Mouse (Mus musculus) liver, postnatal 0 days (tissue): ENCODE measurements around the gene Arpc4. TPM values are rescaled to one million over a fixed set of nuclear protein-coding genes. Genes with fewer than 3 reads are reported as not detected.

ENCODE experiments used
- ATAC-seq: fragments of 200-750 bp; cut with Nextera tagmentation; 2 replicates; pipeline ENCODE4 v1.8.0; 2017; ENCODE audit warnings: mild to moderate bottlenecking, moderate library complexity
- DNase-seq: peaks from one replicate; pipeline ENCODE4 v3.0.0-alpha.2; 2016
- H3K27ac ChIP-seq: fragments of 300-500 bp; sonication (generic); 2 replicates; pipeline ENCODE4 v1.5.1; 2014; ENCODE audit warnings: antibody characterized with exemption, moderate library complexity, mild to moderate bottlenecking, low read depth
- H3K27me3 ChIP-seq: fragments of 300-500 bp; sonication (generic); 2 replicates; pipeline ENCODE4 v1.6.1; 2014; ENCODE audit warnings: low read length, control low read depth, mixed read lengths; ENCODE audit not compliant: insufficient read depth
- H3K36me3 ChIP-seq: fragments of 300-500 bp; sonication (generic); replicated peaks from 2 replicates; pipeline ENCODE4 v1.6.1; 2014; ENCODE audit warnings: mild to moderate bottlenecking, control low read depth, low read length, moderate library complexity, mixed read lengths; ENCODE audit not compliant: insufficient read depth
- H3K4me1 ChIP-seq: fragments of 300-500 bp; sonication (generic); 2 replicates; pipeline ENCODE4 v1.6.1; 2014; ENCODE audit warnings: antibody characterized with exemption, mild to moderate bottlenecking, control low read depth; ENCODE audit not compliant: insufficient read depth
- H3K4me2 ChIP-seq: fragments of 300-500 bp; sonication (generic); 2 replicates; pipeline ENCODE4 v1.6.1; 2014; ENCODE audit warnings: low read depth, mild to moderate bottlenecking, low read length, moderate library complexity, mixed read lengths
- H3K4me3 ChIP-seq: fragments of 300-500 bp; sonication (generic); 2 replicates; pipeline ENCODE4 v1.5.1; 2014; ENCODE audit warnings: low read depth, low read length
- H3K9ac ChIP-seq: fragments of 300-500 bp; sonication (generic); replicated peaks from 2 replicates; pipeline ENCODE4 v1.6.1; 2014; ENCODE audit warnings: mild to moderate bottlenecking, moderate library complexity
- H3K9me3 ChIP-seq: fragments of 300-500 bp; sonication (generic); 2 replicates; pipeline ENCODE4 v1.6.1; 2016; ENCODE audit warnings: mild to moderate bottlenecking, control low read depth, low read length, mixed read lengths
- CTCF ChIP-seq: sonication (generic); IDR thresholded peaks from 2 replicates; pipeline ENCODE4 v1.5.1; 2016; ENCODE audit warnings: antibody characterized with exemption, low read depth
- EP300 ChIP-seq: IDR thresholded peaks from 2 replicates; pipeline ENCODE4 v1.6.1; 2016; ENCODE audit warnings: antibody characterized with exemption, low read depth, mild to moderate bottlenecking
- WGBS: fragments of 180-500 bp; shearing (Covaris S2); extraction: QIAGEN DNeasy Blood & Tissue Kit; methylation state at CpG from one replicate; pipeline ENCODE4 v1.1.7; 2014; ENCODE audit not compliant: insufficient replicate concordance; 5-methylcytosine and 5-hydroxymethylcytosine counted together
- microRNA-seq: library from miRNA; unstranded; fragments of <30 nt; microRNA quantifications from one replicate; pipeline ENCODE4, GENCODE M21; 2016
- polyA plus RNA-seq: library from polyadenylated mRNA; unstranded; fragments of >200 nt; fragmentation: Nextera tagmentation; extraction: Ambion mirVana; gene quantifications from 2 replicates; pipeline ENCODE4 v1.2.1, GENCODE M21; 2015

Arpc4 gene
- polyA plus RNA-seq, 1 experiment from 2014 or later = 198 TPM

- Histone ChIP-seq H3K4me2 (no peak overlapping the region), H3K4me1 (peaks cover 16% of the 10 kb centered on the region), H3K4me3 (no peak overlapping the region), H3K36me3 (no peaks in the 10 kb centered on the region), H3K27ac (peak overlapping the region; percentile 30; the same call in 1 of the 2 replicates), H3K9me3 (no peaks in the 10 kb centered on the region), H3K9ac (no peak overlapping the region), H3K27me3 (no peaks in the 10 kb centered on the region)
- peak; percentile 22; the same call in 1 of the 2 replicates for ATAC-seq
- DNase-seq = no peak
- TF ChIP-seq EP300 = no peak
- no peak for TF ChIP-seq CTCF
- WGBS = 47% methylated on average over 12 of the region's 12 CpGs
These were observed 61.0 kb downstream of the Arpc4 start for GRCm38 (mm10) chr6:113438721-113439430.

Small RNA genes within 50 kb of the gene (microRNA-seq; reads per million reads assigned to microRNA genes)
- gene Gm24387 = not detected

Other genes with a start within 250 kb of the Arpc4 start
- not detected in 2 replicates for gene Lhfpl4, start 182.7 kb upstream of the Arpc4 start, polyA plus RNA-seq
- gene Mtmr14, start 140.3 kb upstream of the Arpc4 start, polyA plus RNA-seq = 15.1 and 16.1 TPM in 2 replicates
- 0.02 and 0.04 TPM in 2 replicates for gene Cpne9, start 95.8 kb upstream of the Arpc4 start, polyA plus RNA-seq
- gene Brpf1, start 71.0 kb upstream of the Arpc4 start, polyA plus RNA-seq = 4.1 and 4.8 TPM in 2 replicates
- gene Ogg1, start 51.1 kb upstream of the Arpc4 start, polyA plus RNA-seq = 3.8 and 4.2 TPM in 2 replicates
- 17.9 and 18.1 TPM in 2 replicates for gene Camk1, start 34.1 kb upstream of the Arpc4 start, polyA plus RNA-seq
- 11.1 and 11.9 TPM in 2 replicates for gene Tada3, start 232 bp upstream of the Arpc4 start, polyA plus RNA-seq
- 0.38 and 0.83 TPM in 2 replicates for gene Ttll3, start 11.1 kb downstream of the Arpc4 start, polyA plus RNA-seq
- 17.1 and 20.5 TPM in 2 replicates for gene Rpusd3, start 41.2 kb downstream of the Arpc4 start, polyA plus RNA-seq
- gene Cidec, start 57.6 kb downstream of the Arpc4 start, polyA plus RNA-seq = 5.9 and 8.2 TPM in 2 replicates
- gene Jagn1, start 64.5 kb downstream of the Arpc4 start, polyA plus RNA-seq = 49.2 and 49.9 TPM in 2 replicates
- gene Il17re, start 80.4 kb downstream of the Arpc4 start, polyA plus RNA-seq = 0.26 and 0.49 TPM in 2 replicates
- 12.9 and 13.1 TPM in 2 replicates for gene Il17rc, start 93.3 kb downstream of the Arpc4 start, polyA plus RNA-seq
- gene Creld1, start 105.2 kb downstream of the Arpc4 start, polyA plus RNA-seq = 13.8 and 14.0 TPM in 2 replicates
- gene Prrt3, start 123.8 kb downstream of the Arpc4 start, polyA plus RNA-seq = 0.13 and 0.14 TPM in 2 replicates
- gene Emc3, start 153.5 kb downstream of the Arpc4 start, polyA plus RNA-seq = 42.1 and 43.0 TPM in 2 replicates
- gene Fancd2, start 153.6 kb downstream of the Arpc4 start, polyA plus RNA-seq = 3.1 and 4.5 TPM in 2 replicates
- 0.12 and 0.14 TPM in 2 replicates for gene Fancd2os, start 222.6 kb downstream of the Arpc4 start, polyA plus RNA-seq
- 88.5 and 88.9 TPM in 2 replicates for gene Brk1, start 226.7 kb downstream of the Arpc4 start, polyA plus RNA-seq
- gene Vhl, start 245.8 kb downstream of the Arpc4 start, polyA plus RNA-seq = 10.0 and 12.9 TPM in 2 replicates